Mouse (Mus musculus): ENCODE results near the gene 2310033P09Rik.

2310033P09Rik gene

GRCm38 (mm10) chr11:59228122-59228953, 20.2 kb downstream of the 2310033P09Rik start, which contains the start of gene Arf1:
Gene Arf1 (minus strand): TSS chr11:59228270.
- peak; percentile 85 to 94 for DNase-seq (ENCODE audit: low read depth in 1 of 2, low spot score in 2 of 2)

DNA sequence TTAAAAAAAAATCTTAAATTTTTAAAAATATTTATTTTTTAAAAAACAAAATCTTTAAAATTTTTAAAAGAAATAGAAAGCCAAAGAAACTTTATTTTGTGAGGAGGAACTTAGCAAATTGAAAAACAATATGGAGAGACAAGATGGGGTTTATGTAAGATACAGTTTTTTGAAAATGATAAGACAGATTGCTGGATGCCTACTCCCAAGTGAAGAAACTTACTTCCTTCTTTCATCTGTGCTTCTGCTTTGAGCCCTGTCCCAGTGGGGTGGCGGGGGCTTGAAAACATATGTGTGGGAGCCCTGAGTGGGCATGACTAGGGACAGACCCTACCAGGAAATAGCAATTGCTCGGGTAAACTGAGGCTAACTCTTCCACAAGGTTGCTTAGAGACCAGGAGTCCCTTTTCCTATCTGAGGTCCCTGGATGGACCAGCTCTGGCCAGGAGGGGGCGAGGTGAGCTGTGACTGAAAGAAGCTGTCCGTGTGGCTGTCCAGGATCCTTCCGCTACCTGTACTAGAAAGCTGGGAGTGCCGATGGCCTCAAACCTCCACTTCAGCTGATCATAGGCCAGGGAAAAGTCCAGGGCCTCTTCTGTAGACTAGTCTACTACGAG, 22.1 kb downstream of the 2310033P09Rik start:
- peak in 1 of 2 experiments; percentile 42 for DNase-seq (ENCODE audit: low read depth in 1 of 2, low spot score in 2 of 2)

GRCm38 (mm10) chr11:59232797-59233196, 24.7 kb downstream of the 2310033P09Rik start:
- DNase-seq (ENCODE audit: low read depth in 1 of 2, low spot score in 2 of 2), result no peak

DNA sequence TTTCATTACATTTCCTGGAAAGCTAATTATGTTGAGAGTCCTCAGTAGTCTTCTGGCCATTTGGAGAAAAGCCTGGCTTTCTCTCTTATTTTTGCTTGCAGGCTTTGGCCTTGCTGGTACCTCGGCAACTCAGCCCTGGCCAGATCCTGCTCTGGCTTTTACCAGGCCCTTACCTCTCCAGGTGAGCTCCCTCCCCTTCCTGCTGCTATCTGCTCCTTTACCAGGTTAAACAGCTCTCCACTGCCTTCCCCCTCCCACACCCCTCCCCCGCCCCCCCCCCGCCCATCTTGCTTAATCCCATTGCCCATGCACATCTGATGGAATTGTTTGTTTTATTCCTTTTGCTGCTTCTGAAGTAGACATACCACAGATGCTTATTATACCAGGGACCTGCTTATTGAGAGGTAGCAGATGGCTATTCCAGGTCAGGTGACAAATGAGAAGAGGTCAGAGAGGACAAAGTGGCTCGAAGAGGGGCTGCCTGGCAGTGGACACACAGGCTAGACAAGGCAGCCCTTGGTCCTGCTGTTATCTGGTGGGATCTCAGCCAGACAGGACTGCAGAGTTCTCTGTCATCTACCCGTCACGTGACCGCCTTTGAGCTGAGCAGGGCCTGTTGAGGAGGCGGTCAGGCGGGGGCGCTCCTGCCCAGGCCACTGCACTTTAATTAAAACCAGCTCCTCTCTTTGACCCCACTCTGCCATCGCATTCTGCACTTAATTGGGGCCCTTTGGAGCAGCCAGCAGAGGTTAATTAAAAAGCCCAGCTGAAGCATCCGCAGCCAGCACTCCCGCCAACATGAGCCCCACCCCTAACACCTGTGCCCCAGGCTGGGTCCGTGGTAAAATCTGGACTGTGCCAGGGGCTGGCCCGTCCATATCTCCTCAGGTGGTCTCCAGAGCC, 30.7 kb downstream of the 2310033P09Rik start:
- DNase-seq (ENCODE audit: low read depth in 1 of 2, low spot score in 2 of 2), result no peak

GRCm38 (mm10) chr11:59239428-59239785, 31.3 kb downstream of the 2310033P09Rik start:
- no peak for DNase-seq (ENCODE audit: low read depth in 1 of 2, low spot score in 2 of 2)

GRCm38 (mm10) chr11:59239796-59240195, 31.7 kb downstream of the 2310033P09Rik start:
- DNase-seq (ENCODE audit: low read depth in 1 of 2, low spot score in 2 of 2), result no peak

GRCm38 (mm10) chr11:59241841-59242240, 33.7 kb downstream of the 2310033P09Rik start:
- DNase-seq (ENCODE audit: low read depth in 1 of 2, low spot score in 2 of 2), result no peak

DNA sequence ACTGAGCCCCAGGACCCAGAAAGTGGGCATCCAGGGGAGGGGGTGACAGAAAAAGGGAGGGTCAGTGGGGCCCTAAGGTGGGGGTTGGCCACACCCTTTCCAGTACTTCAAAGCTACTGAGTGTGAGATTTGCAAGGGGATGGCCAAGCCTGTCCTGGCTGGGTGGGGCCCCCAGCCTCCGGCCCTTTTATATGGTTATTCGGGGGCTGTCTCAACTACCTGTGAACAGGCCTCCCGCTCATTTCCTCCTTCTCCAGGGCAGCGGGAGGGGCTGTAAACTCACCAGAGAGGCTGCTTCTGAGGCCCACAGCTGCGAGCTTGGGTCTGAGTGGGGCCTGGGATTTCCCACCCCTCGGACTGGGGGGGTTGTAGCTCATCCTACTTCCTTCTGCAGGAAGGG, 35.7 kb downstream of the 2310033P09Rik start:
- no peak for DNase-seq (ENCODE audit: low read depth in 1 of 2, low spot score in 2 of 2)

GRCm38 (mm10) chr11:59248101-59248500, 40.0 kb downstream of the 2310033P09Rik start:
- no peak for DNase-seq (ENCODE audit: low read depth in 1 of 2, low spot score in 2 of 2)

- no peak for DNase-seq (ENCODE audit: low read depth in 1 of 2, low spot score in 2 of 2)
Observed at GRCm38 (mm10) chr11:59259647-59260046, 51.5 kb downstream of the 2310033P09Rik start.

Data from monocyte, adult 2 months (primary cell).